Mouse (Mus musculus) cerebellum, adult 2 months (tissue): ENCODE results near the gene Uvrag.

ENCODE experiments used
- CTCF ChIP-seq: fragments of 200-500 bp; IDR thresholded peaks from 2 replicates; pipeline ENCODE4 v1.5.1; 2011; ENCODE audit warnings: low read depth, mild to moderate bottlenecking, control low read depth, low read length, moderate library complexity, borderline replicate concordance; ENCODE audit not compliant: insufficient read depth
- POLR2A ChIP-seq: fragments of 200-500 bp; IDR thresholded peaks from 2 replicates; pipeline ENCODE4 v1.6.1; 2011; ENCODE audit warnings: low read length, control low read depth, borderline replicate concordance; ENCODE audit not compliant: insufficient read depth

DNA sequence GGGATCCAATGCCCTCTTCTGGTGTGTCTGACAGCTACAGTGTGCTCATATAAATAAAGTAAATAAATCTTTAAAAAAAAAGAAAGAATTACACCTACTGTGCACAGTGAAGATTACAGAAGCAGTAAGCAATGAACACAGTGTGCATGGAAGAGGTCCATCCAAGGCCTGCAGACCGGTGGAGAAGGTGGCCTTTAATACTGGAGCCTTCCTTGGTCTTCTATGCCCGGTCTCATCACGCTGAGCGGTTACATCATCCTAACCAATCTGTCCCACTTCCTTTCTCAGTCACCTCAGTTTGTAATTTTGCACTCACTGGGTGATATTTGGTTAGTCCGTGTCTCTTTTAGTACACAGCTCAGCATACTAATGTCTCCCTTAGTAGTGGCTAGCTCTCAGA, 197.3 kb downstream of the Uvrag start:
- TF ChIP-seq CTCF (no peak), POLR2A (no peak)
